Mouse (Mus musculus) lung, embryonic 14.5 days (tissue): Measurements from ENCODE around the gene Usp40. TPM values are rescaled to one million over a fixed set of nuclear protein-coding genes. Genes with fewer than 3 reads are reported as not detected.

Experiments used
- ATAC-seq: fragments of 200-750 bp; cut with Nextera tagmentation; 2 replicates; pipeline ENCODE4 v1.8.0; 2017; ENCODE audit warnings: mild to moderate bottlenecking, moderate TSS enrichment, moderate library complexity; ENCODE audit not compliant: insufficient read depth
- DNase-seq: peaks from one replicate; pipeline ENCODE4 v3.0.0-alpha.2; 2015
- H3K27ac ChIP-seq: fragments of 300-500 bp; sonication (generic); 2 replicates; pipeline ENCODE4 v1.5.1; 2014; ENCODE audit warnings: low read depth, mild to moderate bottlenecking, moderate library complexity
- H3K27me3 ChIP-seq: fragments of 300-500 bp; sonication (generic); 2 replicates; pipeline ENCODE4 v1.6.1; 2014; ENCODE audit warnings: low read length, control low read depth; ENCODE audit not compliant: insufficient read depth
- H3K36me3 ChIP-seq: fragments of 300-500 bp; sonication (generic); 2 replicates; pipeline ENCODE4 v1.6.1; 2014; ENCODE audit warnings: control low read depth; ENCODE audit not compliant: insufficient read depth
- H3K4me1 ChIP-seq: fragments of 300-500 bp; sonication (generic); 2 replicates; pipeline ENCODE4 v1.6.1; 2014; ENCODE audit warnings: antibody characterized with exemption, control low read depth; ENCODE audit not compliant: insufficient read depth
- H3K4me2 ChIP-seq: fragments of 300-500 bp; sonication (generic); 2 replicates; pipeline ENCODE4 v1.6.1; 2014; ENCODE audit warnings: mild to moderate bottlenecking
- H3K4me3 ChIP-seq: fragments of 300-500 bp; sonication (generic); 2 replicates; pipeline ENCODE4 v1.5.1; 2014; ENCODE audit warnings: low read depth, low read length
- H3K9ac ChIP-seq: fragments of 300-500 bp; sonication (generic); 2 replicates; pipeline ENCODE4 v1.6.1; 2014
- H3K9me3 ChIP-seq: fragments of 300-500 bp; sonication (generic); 2 replicates; pipeline ENCODE4 v1.6.1; 2016; ENCODE audit warnings: low read depth, low read length, control low read depth
- CTCF ChIP-seq: IDR thresholded peaks from 2 replicates; pipeline ENCODE4 v1.5.1; 2016; ENCODE audit warnings: antibody characterized with exemption, low read depth
- WGBS: fragments of 180-500 bp; shearing (Covaris S2); extraction: QIAGEN DNeasy Blood & Tissue Kit; methylation state at CpG from one replicate; pipeline ENCODE4 v1.1.7; 2014; 5-methylcytosine and 5-hydroxymethylcytosine counted together
- polyA plus RNA-seq: library from polyadenylated mRNA; unstranded; fragments of >200 nt; fragmentation: Nextera tagmentation; extraction: Ambion mirVana; gene quantifications from 2 replicates; pipeline ENCODE4 v1.2.1, GENCODE M21; 2014

Usp40 gene
- polyA plus RNA-seq, 1 experiment from 2014 or later: 36.7 TPM

- Histone ChIP-seq H3K4me2 (no peak overlapping the region), H3K4me1 (no peaks in the 10 kb centered on the region), H3K4me3 (no peak overlapping the region), H3K27me3 (no peaks in the 10 kb centered on the region), H3K36me3 (peaks cover 79% of the 10 kb centered on the region), H3K9ac (no peak overlapping the region), H3K27ac (no peak overlapping the region), H3K9me3 (no peaks in the 10 kb centered on the region)
- 78% methylated on average over 4 of the region's 4 CpGs for WGBS
- no peak for DNase-seq
- TF ChIP-seq CTCF: no peak
- no peak for ATAC-seq
Measured at GRCm38 (mm10) chr1:87982291-87982690, 26.1 kb downstream of the Usp40 start.

GRCm38 (mm10) chr1:87970381-87970780, 38.0 kb downstream of the Usp40 start:
- no peak for DNase-seq
- H3K4me3 ChIP-seq: no peak overlapping the region
- no peak overlapping the region for H3K4me2 ChIP-seq
- no peaks in the 10 kb centered on the region for H3K27me3 ChIP-seq
- peaks cover 53% of the 10 kb centered on the region for H3K36me3 ChIP-seq
- 84% methylated on average over 4 of the region's 4 CpGs for WGBS
- H3K27ac ChIP-seq: no peak overlapping the region
- no peak for ATAC-seq
- no peaks in the 10 kb centered on the region for H3K9me3 ChIP-seq
- H3K4me1 ChIP-seq: no peaks in the 10 kb centered on the region
- TF ChIP-seq CTCF: no peak
- no peak overlapping the region for H3K9ac ChIP-seq

- Histone ChIP-seq H3K27me3 (no peaks in the 10 kb centered on the region), H3K4me2 (no peak overlapping the region), H3K36me3 (peaks cover 67% of the 10 kb centered on the region), H3K4me3 (no peak overlapping the region), H3K4me1 (no peaks in the 10 kb centered on the region), H3K9ac (no peak overlapping the region), H3K27ac (no peak overlapping the region), H3K9me3 (no peaks in the 10 kb centered on the region)
- WGBS: 59% methylated on average over 2 of the region's 2 CpGs
- ATAC-seq (peak; percentile 83; the same call in 1 of the 2 replicates), DNase-seq (no peak)
- TF ChIP-seq CTCF: no peak
Measured at GRCm38 (mm10) chr1:87961459-87962167, 46.7 kb downstream of the Usp40 start.

GRCm38 (mm10) chr1:87960752-87961151, 47.6 kb downstream of the Usp40 start:
- no peak for ATAC-seq
- no peak for DNase-seq
- Histone ChIP-seq H3K4me2 (no peak overlapping the region), H3K4me1 (no peaks in the 10 kb centered on the region), H3K27ac (no peak overlapping the region), H3K9me3 (no peaks in the 10 kb centered on the region), H3K9ac (no peak overlapping the region), H3K27me3 (no peaks in the 10 kb centered on the region), H3K36me3 (peaks cover 69% of the 10 kb centered on the region), H3K4me3 (no peak overlapping the region)
- 90% methylated on average over 4 of the region's 4 CpGs for WGBS
- TF ChIP-seq CTCF: no peak

- Histone ChIP-seq H3K36me3 (peaks cover 75% of the 10 kb centered on the region), H3K9ac (no peak overlapping the region), H3K4me1 (no peaks in the 10 kb centered on the region), H3K27ac (no peak overlapping the region; the same call in 1 of the 2 replicates), H3K4me3 (no peak overlapping the region), H3K4me2 (no peak overlapping the region), H3K27me3 (no peaks in the 10 kb centered on the region), H3K9me3 (no peaks in the 10 kb centered on the region)
- DNase-seq (no peak), ATAC-seq (no peak)
- WGBS: 29% methylated on average over 4 of the region's 4 CpGs
- no peak for TF ChIP-seq CTCF
Measured at GRCm38 (mm10) chr1:87959998-87960431, 48.3 kb downstream of the Usp40 start.

- peaks cover 78% of the 10 kb centered on the region for H3K36me3 ChIP-seq
Measured at GRCm38 (mm10) chr1:87959532-87959931, 48.8 kb downstream of the Usp40 start.

GRCm38 (mm10) chr1:87958931-87959330, 49.4 kb downstream of the Usp40 start:
- Histone ChIP-seq H3K27me3 (no peaks in the 10 kb centered on the region), H3K4me1 (no peaks in the 10 kb centered on the region), H3K9ac (no peak overlapping the region), H3K9me3 (no peaks in the 10 kb centered on the region), H3K4me3 (no peak overlapping the region), H3K36me3 (peaks cover 78% of the 10 kb centered on the region), H3K27ac (no peak overlapping the region), H3K4me2 (no peak overlapping the region)
- ATAC-seq (no peak), DNase-seq (no peak)
- 88% methylated on average over 1 of the region's 1 CpGs for WGBS
- TF ChIP-seq CTCF: no peak

More at GRCm38 (mm10) chr1:87959532-87959931, 48.8 kb downstream of the Usp40 start:
- 75% methylated on average over 4 of the region's 4 CpGs for WGBS
- Histone ChIP-seq H3K27me3 (no peaks in the 10 kb centered on the region), H3K4me1 (no peaks in the 10 kb centered on the region), H3K9ac (no peak overlapping the region), H3K4me3 (no peak overlapping the region), H3K4me2 (no peak overlapping the region), H3K9me3 (no peaks in the 10 kb centered on the region), H3K27ac (no peak overlapping the region)
- no peak for DNase-seq
- TF ChIP-seq CTCF: no peak
- no peak for ATAC-seq
